ENCODE assay signal across 8 mouse cellular contexts in the genomic region with DNA sequence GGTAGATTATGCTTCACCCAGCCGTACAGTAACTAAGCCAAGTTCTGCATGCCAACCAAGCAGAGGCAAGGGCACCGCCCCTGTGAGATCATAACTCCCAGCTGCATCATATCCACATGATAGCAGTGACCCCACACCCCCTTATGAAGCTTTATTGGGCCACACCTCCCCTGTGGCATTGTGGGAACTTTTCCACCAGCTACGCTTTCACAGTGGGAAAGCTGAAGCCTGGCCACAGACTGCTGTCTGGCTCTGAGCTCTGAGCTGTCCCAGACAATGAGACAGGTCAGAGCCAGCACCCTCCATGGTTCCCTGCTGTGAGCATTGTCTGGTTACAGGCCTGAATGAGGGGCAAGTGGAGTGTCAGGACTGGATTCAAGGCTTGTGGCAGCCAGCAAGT. TPM values are rescaled to one million over a fixed set of nuclear protein-coding genes. Genes with fewer than 3 reads are reported as not detected.
DNase-seq lines count a peak whose midpoint lies in the region; TF ChIP-seq lines count a peak whose summit lies in the region.

Gene Mrgbp (plus strand): TSS at position 303 of the 400 bp plus-strand sequence.

- WGBS in heart, adult 2 months, result 53% methylated on average over 3 of the region's 3 CpGs
- WGBS in macrophage (ENCODE audit: missing documents), result 84% methylated on average over 3 of the region's 3 CpGs

- H3K4me3 ChIP-seq in heart, adult 2 months, result no peak within 1 kb of the TSS
- H3K4me3 ChIP-seq in macrophage (ENCODE audit: inconsistent target), result peak within 1 kb of the TSS; percentile 9; the same call in 1 of the 2 replicates

- H3K36me3 ChIP-seq in heart, adult 2 months (ENCODE audit: control insufficient read depth, insufficient read depth, low read length), result no peaks in the 10 kb centered on the region
- peaks cover 7% of the 10 kb centered on the region; the same call in 1 of the 2 replicates for H3K36me3 ChIP-seq in macrophage (ENCODE audit: inconsistent target)

- no peak for TF ChIP-seq EP300 in heart, adult 2 months (IDR thresholded peaks at IDR 0.05; ENCODE audit: insufficient read depth, low read depth, low read length)

- no peak within 1 kb of the TSS; the same call in 1 of the 2 replicates for H3K27ac ChIP-seq in heart, adult 2 months
- H3K27ac ChIP-seq in macrophage, result peak within 1 kb of the TSS; percentile 40

- peaks cover 7% of the 10 kb centered on the region for H3K4me1 ChIP-seq in heart, adult 2 months (ENCODE audit: control insufficient read depth, insufficient read depth, low read length)

- TF ChIP-seq CTCF in heart, adult 2 months (IDR thresholded peaks at IDR 0.05), result no peak

- H3K27me3 ChIP-seq in heart, adult 2 months (ENCODE audit: control insufficient read depth, insufficient read depth, low read length), result no peaks in the 10 kb centered on the region

- intact Hi-C loops in heart, adult 2 months (cut with DNase I), result loop anchor here (5.0 kb wide), 3 partner anchors 121 to 304 kb away; partner anchors contain the start of gene Bhlhe23

- H3K9ac ChIP-seq in heart, adult 2 months (ENCODE audit: low read depth, low read length), result no peak within 1 kb of the TSS

- TF ChIP-seq POLR2A in heart, adult 2 months (IDR thresholded peaks at IDR 0.05; ENCODE audit: insufficient read depth, low read depth, low read length), result no peak

- DNase-seq in left cerebral cortex, adult 18-20 months (ENCODE audit: low spot score in 2 of 2), result no peak
- no peak for DNase-seq in left cerebral cortex, adult 9 months (ENCODE audit: low spot score in 2 of 2)
- DNase-seq in adrenal gland, postnatal 25 days, result no peak
- DNase-seq in heart, adult 2 months, result peak in 1 of 2 experiments; percentile 25
- DNase-seq in layer of hippocampus, postnatal 10 days (ENCODE audit: low spot score in 2 of 2), result peak in 1 of 2 experiments; percentile 8
- no peak for DNase-seq in testis, postnatal 10 days (ENCODE audit: low spot score)
- no peak for DNase-seq in right cerebral cortex, postnatal 10 days (ENCODE audit: low spot score in 2 of 2)

- no peaks in the 10 kb centered on the region for H3K79me2 ChIP-seq in heart, adult 2 months (replicated peaks; ENCODE audit: control insufficient read depth, insufficient read depth, low read length)
- peaks cover 29% of the 10 kb centered on the region for H3K79me2 ChIP-seq in macrophage (ENCODE audit: inconsistent target)

RNA-seq across cellular contexts. Expression of gene Mrgbp, which starts in this region (rescaled TPM):
- 10 to 100 TPM; 19.2 to 19.4 TPM for total RNA-seq in left cerebral cortex, adult 18-20 months (2021)
- 17.7 and 22.3 TPM in 2 replicates for total RNA-seq in adrenal gland, postnatal 25 days (2021)
- total RNA-seq in heart, adult 2 months (2021), result 10 to 100 TPM; 15.5 to 15.7 TPM
- 14.7 and 15.4 TPM in 2 replicates for polyA plus RNA-seq in heart, adult 2 months (2012; rRNA removed)
- 10 to 100 TPM; 21.1 to 27.7 TPM for total RNA-seq in layer of hippocampus, postnatal 10 days (2021)
- total RNA-seq in macrophage (2018; cell fraction: chromatin; rRNA removed), result 10 to 100 TPM; 29.5 to 98.8 (median 58.0) TPM
- total RNA-seq in macrophage (2018; cell fraction: cytosol; rRNA removed), result 10 to 100 TPM in 13 of 26 experiments, 1 to 10 TPM in 13; 6.9 to 13.3 (median 10.0) TPM
- 10 to 100 TPM; 25.5 to 97.5 (median 55.3) TPM for total RNA-seq in macrophage (2018; cell fraction: nucleus; rRNA removed)
- polyA plus RNA-seq in macrophage (2018), result 10.5 to 13.5 TPM (median 12.5 TPM) in 3 replicates
